Mouse (Mus musculus) myocyte (in vitro differentiated cells): ENCODE results near the gene Rtn4rl1.

Source experiments
- CEBPB ChIP-seq: IDR thresholded peaks from 2 replicates; pipeline ENCODE4 v1.6.1; 2011; ENCODE audit warnings: mild to moderate bottlenecking, moderate library complexity; ENCODE audit not compliant: poor library complexity, insufficient read depth, severe bottlenecking
- MAX ChIP-seq: IDR thresholded peaks from one replicate; pipeline ENCODE4 v1.6.1; 2011; ENCODE audit warnings: low read depth, mild to moderate bottlenecking, control low read depth
- MYOD1 ChIP-seq, 3 experiments: IDR thresholded peaks; one replicate each; pipeline ENCODE4 v1.6.1; 2011; ENCODE audit warnings: control low read depth in 2 of 3, low read depth in 2 of 3, mild to moderate bottlenecking in 2 of 3, moderate library complexity in 1 of 3; ENCODE audit not compliant: insufficient read length in 2 of 3, control insufficient read depth in 1 of 3
- MYOG ChIP-seq, 3 experiments: IDR thresholded peaks; one replicate each; pipeline ENCODE4 v1.6.1; 2011; ENCODE audit warnings: control low read depth in 2 of 3, low read depth in 2 of 3, mild to moderate bottlenecking in 2 of 3; ENCODE audit not compliant: insufficient read length in 2 of 3, control insufficient read depth in 1 of 3, insufficient read depth in 1 of 3
- POLR2A ChIP-seq: IDR thresholded peaks from one replicate; pipeline ENCODE4 v1.6.1; 2011; ENCODE audit warnings: low read depth, mild to moderate bottlenecking, control low read depth, moderate library complexity; ENCODE audit not compliant: insufficient read length
- POLR2AphosphoS2 ChIP-seq: IDR thresholded peaks from one replicate; pipeline ENCODE4 v1.6.1; 2011; ENCODE audit warnings: low read depth, control low read depth; ENCODE audit not compliant: insufficient read length
- USF1 ChIP-seq: IDR thresholded peaks from one replicate; pipeline ENCODE4 v1.6.1; 2011; ENCODE audit warnings: low read depth, mild to moderate bottlenecking, control low read depth, moderate library complexity

DNA sequence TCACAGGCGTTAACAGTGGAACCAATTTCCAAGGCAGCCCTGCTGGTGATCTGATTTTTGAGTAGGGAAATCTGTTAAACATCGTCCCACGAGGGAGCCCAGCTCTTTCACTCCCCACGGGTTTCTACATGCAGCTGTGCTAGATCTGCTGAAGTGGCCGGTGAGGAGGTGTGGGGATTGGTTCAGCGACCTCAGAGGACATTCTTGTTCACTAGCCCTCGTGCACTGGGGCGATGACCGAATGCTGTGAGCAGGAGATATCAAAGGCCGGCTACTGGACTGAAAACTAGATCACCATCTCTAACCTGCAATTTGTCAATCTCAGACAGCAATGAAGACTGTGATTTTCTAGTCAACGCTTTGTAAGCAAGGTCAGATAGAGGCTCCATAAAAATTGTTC lies 104.9 kb downstream of the Rtn4rl1 start:
- no peak for TF ChIP-seq CEBPB
- TF ChIP-seq MYOD1 (IDR thresholded peaks at IDR 0.05; ENCODE audit: control insufficient read depth in 1 of 3, insufficient read length in 2 of 3, low read depth in 2 of 3), result no peak
- no peak for TF ChIP-seq POLR2A
- no peak for TF ChIP-seq USF1
- no peak for TF ChIP-seq MYOG (IDR thresholded peaks at IDR 0.05; ENCODE audit: control insufficient read depth in 1 of 3, insufficient read depth in 1 of 3, insufficient read length in 2 of 3, low read depth in 2 of 3)
- TF ChIP-seq MAX, result no peak
- no peak for TF ChIP-seq POLR2AphosphoS2
